Mouse (Mus musculus) forebrain, embryonic 15.5 days (tissue): ENCODE measurements around the gene Tcf19. TPM values are rescaled to one million over a fixed set of nuclear protein-coding genes. Genes with fewer than 3 reads are reported as not detected.
"Not testable (repeated sequence)": the region's sequence is repeated elsewhere in the genome, so short reads cannot be mapped to it uniquely, and the experiment has no call there.

Experiments
- ATAC-seq: fragments of 200-750 bp; cut with Nextera tagmentation; replicated peaks from 2 replicates; pipeline ENCODE4 v1.8.0; 2017; ENCODE audit warnings: mild to moderate bottlenecking, moderate TSS enrichment, moderate library complexity
- H3K27ac ChIP-seq: fragments of 300-500 bp; sonication (generic); replicated peaks from 2 replicates; pipeline ENCODE4 v1.5.1; 2015; ENCODE audit warnings: mild to moderate bottlenecking, inconsistent platforms
- H3K27me3 ChIP-seq: fragments of 300-500 bp; sonication (generic); 2 replicates; pipeline ENCODE4 v1.6.1; 2015; ENCODE audit warnings: inconsistent platforms
- H3K36me3 ChIP-seq: fragments of 300-500 bp; sonication (generic); 2 replicates; pipeline ENCODE4 v1.6.1; 2015; ENCODE audit warnings: mild to moderate bottlenecking, inconsistent platforms
- H3K4me1 ChIP-seq: fragments of 300-500 bp; sonication (generic); 2 replicates; pipeline ENCODE4 v1.6.1; 2015; ENCODE audit warnings: inconsistent platforms
- H3K4me2 ChIP-seq: fragments of 300-500 bp; sonication (generic); replicated peaks from 2 replicates; pipeline ENCODE4 v1.6.1; 2015; ENCODE audit warnings: mild to moderate bottlenecking, inconsistent platforms
- H3K4me3 ChIP-seq: fragments of 300-500 bp; sonication (generic); 2 replicates; pipeline ENCODE4 v1.5.1; 2015; ENCODE audit warnings: mild to moderate bottlenecking, inconsistent platforms
- H3K9ac ChIP-seq: fragments of 300-500 bp; sonication (generic); replicated peaks from 2 replicates; pipeline ENCODE4 v1.6.1; 2015; ENCODE audit warnings: mild to moderate bottlenecking, inconsistent platforms
- H3K9me3 ChIP-seq: fragments of 300-500 bp; sonication (generic); 2 replicates; pipeline ENCODE4 v1.6.1; 2016; ENCODE audit warnings: inconsistent platforms
- WGBS: fragments of 180-500 bp; shearing (Covaris S2); methylation state at CpG from one replicate; pipeline ENCODE4 v1.1.7; 2015; ENCODE audit warnings: mixed read lengths; 5-methylcytosine and 5-hydroxymethylcytosine counted together
- polyA plus RNA-seq: library from polyadenylated mRNA; unstranded; fragments of >200 nt; fragmentation: Nextera tagmentation; extraction: Ambion mirVana; gene quantifications from 2 replicates; pipeline ENCODE4 v1.2.1, GENCODE M21; 2015

Tcf19 gene
- polyA plus RNA-seq, 1 experiment from 2014 or later, result 36.9 TPM

DNA sequence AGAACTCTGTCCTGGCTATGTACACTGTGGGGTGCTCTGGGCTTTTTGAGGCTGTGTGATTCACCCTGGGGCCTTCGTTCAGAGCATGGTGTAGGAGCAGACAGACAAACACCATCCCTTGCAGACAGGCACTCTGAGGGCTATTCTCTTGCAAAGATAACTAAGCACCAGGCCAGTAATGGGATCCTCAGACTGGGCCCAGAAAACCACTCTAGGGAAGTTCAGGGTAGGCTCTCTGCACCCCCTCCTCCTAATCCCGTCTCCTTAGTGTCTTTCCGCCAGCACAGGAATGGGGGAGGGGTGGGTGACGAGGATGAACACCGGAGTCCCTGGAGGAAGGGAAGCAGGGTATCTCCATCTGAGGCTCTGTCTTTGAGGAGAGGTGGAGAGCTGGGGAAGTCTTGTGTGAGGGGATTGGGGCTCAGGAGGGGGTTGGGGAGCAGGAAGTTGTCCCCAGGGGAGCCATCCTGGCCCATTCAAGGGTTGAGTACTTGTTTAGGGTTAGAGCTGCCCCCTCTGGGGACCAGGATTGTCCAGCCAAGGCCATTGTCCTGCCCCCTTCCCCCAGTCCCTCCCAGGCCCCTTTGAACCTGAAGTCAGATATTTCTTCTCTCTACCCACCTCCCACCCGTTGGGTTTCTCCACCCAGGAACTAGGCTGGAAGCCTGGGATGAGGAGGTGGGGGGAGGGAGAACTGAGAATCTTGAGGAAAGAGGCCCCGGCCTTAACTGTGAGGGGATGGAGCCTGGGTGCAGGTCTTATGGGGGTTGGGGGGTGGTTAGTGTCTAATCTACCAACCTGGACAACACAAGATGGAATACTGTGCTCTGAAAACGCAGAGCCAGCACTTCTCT lies 11.8 kb downstream of the Tcf19 start:
- Histone ChIP-seq H3K36me3 (no peaks in the 10 kb centered on the region), H3K4me1 (no peaks in the 10 kb centered on the region), H3K9ac (no peak overlapping the region), H3K4me3 (no peak overlapping the region), H3K9me3 (no peaks in the 10 kb centered on the region), H3K27ac (no peak overlapping the region), H3K4me2 (no peak overlapping the region), H3K27me3 (peaks cover 18% of the 10 kb centered on the region)
- WGBS, result 15% methylated on average over 8 of the region's 8 CpGs
- no peak for ATAC-seq

DNA sequence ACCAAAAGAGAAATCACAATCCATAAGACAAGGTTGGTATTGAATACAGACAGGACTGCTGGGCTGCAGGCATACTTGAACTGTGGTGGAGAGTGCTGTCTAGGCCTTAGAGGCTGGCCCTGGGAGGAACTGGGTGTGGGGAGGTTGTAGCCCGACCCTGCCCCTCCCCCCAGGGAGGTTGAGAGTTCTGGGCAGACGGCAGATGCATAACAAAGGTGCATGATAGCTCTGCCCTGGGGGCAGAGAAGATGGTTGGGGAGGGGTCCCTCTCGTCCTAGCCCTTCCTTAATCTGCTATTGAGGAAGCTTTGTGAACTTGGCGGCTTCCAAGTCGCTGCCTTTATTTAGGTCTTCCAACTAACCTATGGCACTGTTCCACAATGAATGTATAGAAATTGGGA lies 12.8 kb downstream of the Tcf19 start:
- Histone ChIP-seq H3K36me3 (no peaks in the 10 kb centered on the region), H3K9me3 (no peaks in the 10 kb centered on the region), H3K4me1 (no peaks in the 10 kb centered on the region), H3K4me2 (no peak overlapping the region), H3K27ac (no peak overlapping the region), H3K27me3 (peaks cover 18% of the 10 kb centered on the region), H3K9ac (no peak overlapping the region), H3K4me3 (no peak overlapping the region)
- ATAC-seq, result no peak
- WGBS, result 18% methylated on average over 5 of the region's 5 CpGs

DNA sequence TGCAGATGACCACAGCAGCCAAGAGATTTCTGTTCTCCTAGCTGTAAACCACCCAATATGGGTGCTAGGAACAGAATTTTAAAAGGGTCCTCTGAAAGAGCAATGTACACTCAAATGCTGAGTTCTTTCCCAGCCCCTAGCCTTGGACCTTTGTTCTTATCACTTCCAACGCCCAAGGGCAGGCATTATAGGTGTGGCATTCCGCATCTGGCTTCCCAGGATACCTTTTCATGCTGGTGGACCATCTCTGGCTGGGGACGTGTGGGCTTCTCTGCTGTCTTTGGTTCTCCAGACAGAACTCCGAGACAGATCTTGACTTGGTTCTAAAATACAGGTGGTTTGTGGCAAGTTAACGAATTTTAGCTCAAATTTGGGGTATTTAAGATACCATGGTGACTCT lies 13.9 kb downstream of the Tcf19 start:
- peaks cover 18% of the 10 kb centered on the region for H3K27me3 ChIP-seq

DNA sequence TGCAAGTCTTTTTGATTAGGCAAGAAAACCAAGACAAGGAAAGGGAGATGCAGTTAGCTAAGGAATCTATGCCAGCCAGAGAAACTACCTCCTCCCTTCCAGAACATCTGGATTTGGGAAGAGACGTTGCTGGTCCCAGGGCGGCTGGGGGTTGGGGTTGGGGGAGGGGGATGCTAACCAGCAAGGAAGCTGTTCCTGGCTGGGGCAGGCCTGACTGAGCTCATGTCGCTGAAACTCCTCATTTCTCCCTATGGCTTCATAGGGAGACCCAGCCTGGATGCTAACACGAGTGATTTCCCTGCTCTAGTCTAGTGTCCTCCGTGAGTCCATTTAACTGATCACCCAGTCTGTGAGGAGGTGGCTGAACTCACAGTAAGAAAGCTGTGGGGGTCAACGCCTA lies 14.4 kb downstream of the Tcf19 start:
- H3K27me3 ChIP-seq, result peaks cover 13% of the 10 kb centered on the region
- WGBS, result 4% methylated on average over 6 of the region's 6 CpGs
- no peak for ATAC-seq
- no peaks in the 10 kb centered on the region for H3K36me3 ChIP-seq
- H3K4me2 ChIP-seq, result no peak overlapping the region
- H3K4me1 ChIP-seq, result no peaks in the 10 kb centered on the region
- no peak overlapping the region for H3K4me3 ChIP-seq
- no peaks in the 10 kb centered on the region for H3K9me3 ChIP-seq
- no peak overlapping the region for H3K9ac ChIP-seq
- H3K27ac ChIP-seq, result no peak overlapping the region

More for the DNA sequence above, 13.9 kb downstream of the Tcf19 start:
- H3K4me1 ChIP-seq, result no peaks in the 10 kb centered on the region
- no peak for ATAC-seq
- no peak overlapping the region for H3K4me3 ChIP-seq
- H3K9ac ChIP-seq, result no peak overlapping the region
- 46% methylated on average over 5 of the region's 5 CpGs for WGBS
- no peak overlapping the region for H3K4me2 ChIP-seq
- no peak overlapping the region for H3K27ac ChIP-seq
- no peaks in the 10 kb centered on the region for H3K9me3 ChIP-seq
- no peaks in the 10 kb centered on the region for H3K36me3 ChIP-seq

DNA sequence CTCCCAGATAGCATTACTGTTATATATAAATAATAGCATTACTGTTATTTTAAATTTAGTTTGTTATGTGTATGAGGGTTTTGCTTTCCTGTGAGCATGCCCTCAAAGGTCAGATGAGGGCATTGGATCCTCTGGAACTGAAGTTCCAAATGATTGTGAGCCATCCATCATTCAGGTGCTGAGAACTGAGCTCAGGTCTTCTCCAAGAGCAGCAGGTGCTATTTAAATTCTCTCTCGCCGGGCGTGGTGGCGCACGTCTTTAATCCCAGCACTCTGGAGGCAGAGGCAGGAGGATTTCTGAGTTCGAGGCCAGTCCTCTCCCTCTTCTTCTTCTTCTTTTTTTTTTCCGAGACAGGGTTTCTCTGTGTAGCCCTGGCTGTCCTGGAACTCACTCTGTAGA lies 19.5 kb downstream of the Tcf19 start:
- no peak overlapping the region for H3K27ac ChIP-seq
- no peak overlapping the region for H3K4me3 ChIP-seq
- no peak overlapping the region for H3K4me2 ChIP-seq
- no peak for ATAC-seq
- H3K36me3 ChIP-seq, result no peaks in the 10 kb centered on the region
- H3K9ac ChIP-seq, result no peak overlapping the region
- 94% methylated on average over 7 of the region's 7 CpGs for WGBS
- no peaks in the 10 kb centered on the region for H3K27me3 ChIP-seq
- H3K4me1 ChIP-seq, result no peaks in the 10 kb centered on the region
- no peaks in the 10 kb centered on the region for H3K9me3 ChIP-seq

DNA sequence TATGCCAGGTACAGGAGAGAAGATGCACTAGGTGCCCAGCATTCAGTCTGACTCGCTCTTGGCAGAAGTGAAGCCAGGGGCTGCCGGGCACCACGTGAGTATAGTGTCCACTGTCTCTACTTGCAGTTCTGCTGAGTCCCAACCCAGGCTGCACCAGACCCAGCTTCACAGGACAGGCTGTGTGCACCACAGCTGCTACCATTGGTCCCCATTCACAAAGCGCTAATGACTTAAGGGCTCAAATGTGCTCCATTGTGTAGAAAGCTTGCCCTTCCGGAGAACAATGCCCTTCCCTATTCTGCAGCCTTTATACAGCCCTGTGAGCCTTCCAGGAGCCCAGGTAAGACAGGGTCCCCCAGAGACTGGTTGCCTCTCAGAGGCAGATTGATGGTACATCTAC lies 26.3 kb downstream of the Tcf19 start:
- no peaks in the 10 kb centered on the region for H3K36me3 ChIP-seq
- no peak overlapping the region for H3K4me2 ChIP-seq
- H3K4me1 ChIP-seq, result no peaks in the 10 kb centered on the region
- H3K27me3 ChIP-seq, result no peaks in the 10 kb centered on the region
- ATAC-seq, result no peak
- WGBS, result 47% methylated on average over 5 of the region's 5 CpGs
- H3K9me3 ChIP-seq, result no peaks in the 10 kb centered on the region
- H3K27ac ChIP-seq, result no peak overlapping the region
- H3K9ac ChIP-seq, result no peak overlapping the region
- H3K4me3 ChIP-seq, result no peak overlapping the region

DNA sequence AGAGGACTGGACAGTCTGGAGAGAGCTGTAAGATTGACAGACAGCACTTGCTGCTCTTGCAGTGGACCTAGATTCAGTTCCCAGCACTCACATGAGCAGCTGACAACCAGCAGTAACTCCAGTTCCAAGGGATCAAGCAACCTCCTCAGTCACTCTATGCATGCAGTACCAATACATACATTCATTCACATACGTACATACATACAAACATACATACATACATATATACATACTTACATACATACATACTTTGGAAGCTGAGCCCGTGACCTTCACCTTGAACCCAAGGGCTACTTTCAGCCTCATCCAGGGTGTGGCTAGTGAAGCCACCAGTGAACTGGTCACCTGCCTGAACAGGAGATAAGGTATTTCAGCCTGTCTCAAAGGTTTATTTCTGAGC lies 28.6 kb downstream of the Tcf19 start:
- WGBS, result 92% methylated on average over 2 of the region's 2 CpGs
- ATAC-seq, result no peak

DNA sequence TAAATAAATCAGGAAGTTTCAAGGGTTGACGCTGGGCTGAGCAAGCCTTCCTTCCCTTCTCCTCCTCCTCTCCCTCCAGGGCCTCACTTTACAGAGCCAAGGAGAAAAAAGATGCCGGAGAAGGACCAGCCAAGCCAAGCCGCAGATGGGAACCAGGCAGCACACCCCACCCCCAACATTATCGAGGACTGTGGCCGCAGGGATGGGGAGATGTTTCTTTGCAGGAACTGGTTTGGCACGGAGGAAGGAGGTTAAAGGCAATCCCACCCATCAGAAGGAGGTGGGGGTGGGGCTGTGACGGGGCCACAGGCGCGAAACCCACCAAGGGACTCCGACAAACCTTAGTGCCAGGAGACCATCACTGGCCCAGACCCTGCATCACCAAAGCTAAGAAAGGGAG lies 29.9 kb downstream of the Tcf19 start:
- Histone ChIP-seq H3K4me1 (no peaks in the 10 kb centered on the region), H3K9ac (no peak overlapping the region), H3K27ac (no peak overlapping the region), H3K4me2 (no peak overlapping the region), H3K27me3 (no peaks in the 10 kb centered on the region), H3K36me3 (no peaks in the 10 kb centered on the region), H3K4me3 (no peak overlapping the region), H3K9me3 (no peaks in the 10 kb centered on the region)
- ATAC-seq, result no peak
- 70% methylated on average over 10 of the region's 10 CpGs for WGBS

More for the DNA sequence above, 28.6 kb downstream of the Tcf19 start:
- no peaks in the 10 kb centered on the region for H3K36me3 ChIP-seq
- H3K9ac ChIP-seq, result no peak overlapping the region
- H3K4me1 ChIP-seq, result no peaks in the 10 kb centered on the region
- no peak overlapping the region for H3K27ac ChIP-seq
- H3K4me3 ChIP-seq, result no peak overlapping the region
- no peak overlapping the region for H3K4me2 ChIP-seq
- H3K27me3 ChIP-seq, result no peaks in the 10 kb centered on the region
- H3K9me3 ChIP-seq, result no peaks in the 10 kb centered on the region

DNA sequence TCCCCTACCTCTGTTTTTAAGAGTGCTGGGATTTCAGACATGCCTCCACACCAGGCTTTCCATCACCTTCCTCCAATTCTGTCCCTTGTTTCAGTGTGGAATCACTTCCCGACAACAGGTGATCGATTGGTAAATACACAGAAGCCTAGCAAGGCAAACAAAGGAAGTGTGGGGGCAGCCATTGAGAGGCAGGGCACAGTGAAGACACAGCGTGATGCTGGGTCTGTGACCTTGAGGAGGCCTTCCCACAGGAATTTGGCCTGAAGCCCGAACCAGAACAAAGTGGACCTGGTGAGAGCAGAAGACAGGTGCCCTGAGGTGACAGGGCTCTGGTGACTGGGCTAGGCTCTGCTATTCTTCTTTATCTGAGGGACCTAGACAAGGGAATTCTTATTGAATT lies 30.9 kb downstream of the Tcf19 start:
- Histone ChIP-seq H3K27ac (no peak overlapping the region), H3K4me2 (no peak overlapping the region), H3K9ac (no peak overlapping the region), H3K4me3 (no peak overlapping the region), H3K9me3 (no peaks in the 10 kb centered on the region), H3K27me3 (no peaks in the 10 kb centered on the region), H3K36me3 (no peaks in the 10 kb centered on the region), H3K4me1 (no peaks in the 10 kb centered on the region)
- 39% methylated on average over 4 of the region's 4 CpGs for WGBS
- no peak for ATAC-seq

DNA sequence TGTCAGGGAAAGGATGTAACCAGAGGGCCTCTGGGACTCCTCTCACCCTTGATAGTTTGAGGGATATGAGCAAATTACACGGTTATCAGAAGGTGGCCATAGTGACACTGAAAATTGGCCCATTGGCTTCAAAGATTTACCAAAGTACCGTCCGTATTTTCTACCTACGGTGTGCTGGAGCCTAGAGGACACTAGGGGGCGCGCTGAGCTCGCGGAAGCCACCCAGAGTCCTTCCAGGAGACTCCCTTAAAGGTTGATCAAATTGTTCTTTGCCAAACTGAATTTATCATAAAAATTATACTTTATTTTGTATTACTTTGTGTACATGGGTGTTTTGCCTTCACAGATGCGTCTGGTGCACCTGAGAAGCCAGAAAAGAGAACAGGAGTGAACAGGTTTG lies 32.6 kb downstream of the Tcf19 start:
- Histone ChIP-seq H3K36me3 (no peaks in the 10 kb centered on the region), H3K9ac (no peak overlapping the region), H3K4me1 (no peaks in the 10 kb centered on the region), H3K4me3 (no peak overlapping the region), H3K27me3 (no peaks in the 10 kb centered on the region), H3K9me3 (no peaks in the 10 kb centered on the region), H3K4me2 (no peak overlapping the region), H3K27ac (no peak overlapping the region)
- ATAC-seq, result no peak
- 1% methylated on average over 9 of the region's 9 CpGs for WGBS

DNA sequence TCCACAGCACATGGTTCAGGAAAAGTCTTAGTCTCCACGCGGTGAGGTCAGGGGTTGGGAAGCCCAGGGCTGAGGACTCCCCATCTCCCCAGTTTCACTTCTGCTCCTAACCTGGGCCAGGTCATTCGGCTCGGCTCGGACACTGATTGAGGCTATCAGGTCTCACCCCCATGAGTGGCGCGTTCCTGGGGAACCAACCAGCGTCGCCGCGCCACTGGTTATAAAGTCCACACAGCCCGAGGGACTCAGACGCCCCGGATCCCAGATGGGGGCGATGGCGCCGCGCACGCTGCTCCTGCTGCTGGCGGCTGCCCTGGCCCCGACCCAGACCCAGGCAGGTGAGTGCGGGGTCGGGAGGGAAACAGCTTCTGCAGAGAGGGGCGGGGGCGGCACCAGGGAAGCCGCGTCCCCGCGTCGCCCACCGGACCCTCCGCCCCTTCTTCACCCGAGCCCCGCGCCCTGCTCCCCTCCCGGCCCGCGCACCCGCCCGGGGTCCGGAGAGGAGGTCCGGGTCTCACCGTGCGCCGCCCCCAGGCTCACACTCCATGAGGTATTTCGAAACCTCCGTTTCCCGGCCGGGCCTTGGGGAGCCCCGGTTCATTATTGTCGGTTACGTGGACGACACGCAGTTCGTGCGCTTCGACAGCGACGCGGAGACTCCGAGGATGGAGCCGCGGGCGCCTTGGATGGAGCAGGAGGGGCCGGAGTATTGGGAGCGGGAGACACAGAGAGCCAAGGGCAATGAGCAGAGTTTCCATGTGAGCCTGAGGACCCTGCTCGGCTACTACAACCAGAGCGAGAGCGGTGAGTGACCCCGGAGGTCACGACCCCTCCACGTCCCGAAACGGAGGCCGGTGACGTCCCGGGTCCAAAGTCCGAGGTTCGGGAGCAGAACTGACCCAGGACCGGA lies 46.5 kb downstream of the Tcf19 start, which contains the start of gene H2-Q10:
Gene H2-Q10 (plus strand): TSS at position 248 of the 910 bp plus-strand sequence.
- no peak within 1 kb of the TSS for H3K9ac ChIP-seq
- no peak within 1 kb of the TSS for H3K27ac ChIP-seq
- H3K4me2 ChIP-seq, result peak within 1 kb of the TSS; percentile 60
- peaks cover 11% of the 10 kb centered on the region for H3K4me1 ChIP-seq
- peak within 1 kb of the TSS; percentile 39 for H3K4me3 ChIP-seq
- WGBS, result 1% methylated on average over 80 of the region's 80 CpGs
- ATAC-seq, result no peak
- H3K27me3 ChIP-seq, result peaks cover 25% of the 10 kb centered on the region
- no peaks in the 10 kb centered on the region for H3K9me3 ChIP-seq
- H3K36me3 ChIP-seq, result no peaks in the 10 kb centered on the region

DNA sequence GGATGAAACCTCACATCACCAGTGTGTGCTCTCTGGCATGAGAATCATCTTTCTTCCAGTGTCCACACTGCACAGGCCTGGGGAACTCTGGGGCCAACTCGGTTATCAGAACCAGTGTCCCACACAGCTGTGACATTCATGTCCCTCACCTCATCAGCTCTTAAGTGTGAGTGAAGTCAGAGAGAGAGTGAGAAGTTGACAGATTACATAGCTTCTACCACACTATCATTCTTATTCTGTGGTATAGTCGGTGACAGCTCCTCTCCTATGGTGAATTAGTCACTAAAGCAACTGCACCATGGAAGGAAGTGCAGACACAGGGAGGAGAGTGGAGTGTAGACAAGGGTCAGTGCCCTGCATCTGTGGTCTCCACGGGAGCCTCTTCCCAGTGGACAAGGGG lies 47.7 kb downstream of the Tcf19 start:
- not testable (repeated sequence) for H3K27ac ChIP-seq, ATAC-seq, H3K4me2 ChIP-seq, H3K9me3 ChIP-seq, H3K9ac ChIP-seq, H3K4me3 ChIP-seq, H3K36me3 ChIP-seq
- peaks cover 25% of the 10 kb centered on the region for H3K27me3 ChIP-seq
- peaks cover 11% of the 10 kb centered on the region for H3K4me1 ChIP-seq
- WGBS, result 73% methylated on average over 3 of the region's 3 CpGs
